Mouse (Mus musculus): ENCODE measurements at regions not wholly inside any gene's neighbourhood (a gene's known extent, or its start where the extent isn't known, plus 50 kb on each side); places are given as distances from the start of the nearest gene placed in this dataset.

DNA sequence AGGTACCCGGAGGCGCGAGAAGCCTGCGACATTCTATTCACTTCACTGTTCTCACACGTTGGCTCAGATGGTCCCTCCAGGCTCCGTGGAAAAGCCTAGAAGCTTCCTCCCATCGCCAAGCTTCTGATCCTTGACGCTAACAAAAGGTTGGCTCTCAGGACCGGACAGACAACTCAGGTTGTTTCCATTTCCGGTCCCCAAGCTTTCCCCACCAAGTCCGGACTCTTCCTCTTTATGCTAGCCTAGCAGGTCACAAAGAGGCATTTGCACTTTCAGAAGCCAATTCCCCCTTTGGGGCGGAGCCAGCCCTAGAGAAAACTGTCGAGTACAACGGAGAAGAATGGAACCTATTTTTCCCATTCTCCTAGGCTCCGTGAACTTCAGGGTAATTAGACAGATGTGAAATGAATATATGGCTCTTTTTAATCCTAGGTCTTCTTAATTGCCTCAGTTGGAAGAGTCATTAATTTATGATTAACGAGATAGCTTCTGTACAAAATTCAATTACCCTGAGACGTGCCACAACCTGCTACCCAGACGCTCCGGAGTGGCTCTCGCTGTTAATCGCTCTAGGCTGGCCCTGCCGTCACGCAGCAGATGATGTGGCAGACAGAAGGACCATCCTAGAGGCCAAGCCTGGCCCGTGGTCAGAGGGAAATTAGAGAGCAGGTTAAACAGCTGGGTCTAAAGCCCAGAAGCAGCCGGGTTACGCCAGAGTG, 207.6 kb downstream of the Xxylt1 start:
- TF ChIP-seq CTCF (conservative IDR thresholded peaks at IDR 0.05; ENCODE audit: low read length) (no peak), NANOG (IDR thresholded peaks at IDR 0.05; ENCODE audit: borderline replicate concordance, low read length) (no peak)
